Mouse (Mus musculus) T-helper 17 cell (primary cell): ENCODE data around the gene Nmur1.

ENCODE experiments used
- in situ Hi-C, 2 experiments: fragments of 300-600 bp; cut with MboI, MseI; formaldehyde crosslinking; loops; 1 replicate in 1 of 2; 2 replicates in 1 of 2; pipeline ENCODE4 v1.15.1; 2025; ENCODE audit warnings: high pct_unique_total_duplicates in 2 of 2

Gene Nmur1

GRCm38 (mm10) chr1:86415144-86415543 lies 10.9 kb downstream of the Nmur1 start:
- in situ Hi-C loops = loop anchor here in 1 of 2 experiments (25.0 kb wide), 1 partner anchor 622 kb away; no protein-coding TSS in a partner anchor

DNA sequence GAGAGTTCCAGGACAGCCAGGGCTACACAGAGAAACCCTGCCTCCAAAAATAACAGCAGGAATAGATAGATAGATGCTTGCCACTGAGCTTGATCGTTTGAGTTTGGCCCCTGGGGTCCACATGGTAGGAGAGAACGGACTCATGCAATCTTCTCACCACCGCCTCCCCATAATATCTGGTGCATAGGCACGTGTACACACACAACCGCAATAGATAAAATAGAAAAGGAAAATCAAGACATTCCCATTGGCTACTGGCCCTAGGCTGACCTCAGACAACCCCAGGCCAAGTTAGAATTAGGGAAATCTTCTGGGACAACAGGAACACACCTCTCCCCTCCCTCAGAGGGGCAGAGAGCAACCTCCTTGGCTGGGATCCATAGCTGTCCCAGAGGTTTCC lies 11.3 kb downstream of the Nmur1 start:
- in situ Hi-C loops = loop anchor here in 1 of 2 experiments (25.0 kb wide), 1 partner anchor 623 kb away; no protein-coding TSS in a partner anchor

GRCm38 (mm10) chr1:86409476-86409875 lies 16.6 kb downstream of the Nmur1 start:
- in situ Hi-C loops = loop anchor here in 1 of 2 experiments (25.0 kb wide), 1 partner anchor 628 kb away; no protein-coding TSS in a partner anchor

GRCm38 (mm10) chr1:86408515-86408914 lies 17.5 kb downstream of the Nmur1 start:
- in situ Hi-C loops = loop anchor here in 1 of 2 experiments (25.0 kb wide), 1 partner anchor 629 kb away; no protein-coding TSS in a partner anchor

DNA sequence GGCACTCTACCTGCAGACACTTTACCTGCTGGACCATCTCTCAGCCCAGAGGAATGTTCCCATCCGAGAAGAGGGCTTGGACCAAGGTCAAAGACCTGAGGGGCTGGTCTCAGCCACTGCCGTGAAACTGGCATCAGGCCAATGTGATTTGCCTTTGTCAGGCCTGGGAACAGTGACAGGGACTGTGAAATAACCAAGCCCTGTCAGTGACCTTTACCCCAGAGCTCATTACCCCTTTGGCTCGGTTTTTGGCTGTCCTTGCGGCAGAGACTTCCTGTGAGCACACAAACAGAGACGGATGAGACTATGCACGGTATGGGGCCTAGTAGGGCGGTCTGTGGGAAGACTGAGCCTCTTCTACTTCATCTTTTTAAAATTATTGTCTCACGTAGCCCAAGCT lies 19.1 kb downstream of the Nmur1 start:
- in situ Hi-C loops = loop anchor here in 1 of 2 experiments (25.0 kb wide), 1 partner anchor 630 kb away; no protein-coding TSS in a partner anchor

GRCm38 (mm10) chr1:86406313-86406712 lies 19.7 kb downstream of the Nmur1 start:
- in situ Hi-C loops = loop anchor here in 1 of 2 experiments (25.0 kb wide), 1 partner anchor 631 kb away; no protein-coding TSS in a partner anchor

- in situ Hi-C loops = loop anchor here in 1 of 2 experiments (25.0 kb wide), 1 partner anchor 632 kb away; no protein-coding TSS in a partner anchor
Measured at GRCm38 (mm10) chr1:86404834-86405233, 21.2 kb downstream of the Nmur1 start.

- in situ Hi-C loops = loop anchor here in 1 of 2 experiments (25.0 kb wide), 1 partner anchor 637 kb away; no protein-coding TSS in a partner anchor
Measured at GRCm38 (mm10) chr1:86400096-86400754, 25.8 kb downstream of the Nmur1 start.

DNA sequence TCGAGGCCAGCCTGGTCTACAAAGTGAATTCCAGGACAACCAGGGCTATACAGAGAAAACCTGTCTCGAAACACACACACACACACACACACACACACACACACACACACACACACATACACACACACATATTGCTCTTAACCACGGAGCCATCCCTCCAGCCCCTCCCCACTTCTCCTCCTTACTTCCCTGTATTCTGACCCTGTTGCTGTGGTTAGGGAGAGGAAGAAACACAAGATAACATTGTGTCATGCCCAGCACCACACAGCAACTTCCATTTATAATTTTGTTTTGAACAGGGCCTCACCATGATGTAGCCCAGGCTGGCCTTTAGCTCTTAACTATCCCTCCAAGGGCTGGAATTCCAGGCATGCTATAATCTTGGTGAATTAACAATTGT lies 26.7 kb downstream of the Nmur1 start:
- in situ Hi-C loops = no loop called here

- in situ Hi-C loops = no loop called here
Measured at GRCm38 (mm10) chr1:86398222-86398621, 27.8 kb downstream of the Nmur1 start.

GRCm38 (mm10) chr1:86397621-86398020 lies 28.4 kb downstream of the Nmur1 start:
- in situ Hi-C loops = no loop called here

- in situ Hi-C loops = no loop called here
Measured at GRCm38 (mm10) chr1:86395897-86396296, 30.1 kb downstream of the Nmur1 start.

DNA sequence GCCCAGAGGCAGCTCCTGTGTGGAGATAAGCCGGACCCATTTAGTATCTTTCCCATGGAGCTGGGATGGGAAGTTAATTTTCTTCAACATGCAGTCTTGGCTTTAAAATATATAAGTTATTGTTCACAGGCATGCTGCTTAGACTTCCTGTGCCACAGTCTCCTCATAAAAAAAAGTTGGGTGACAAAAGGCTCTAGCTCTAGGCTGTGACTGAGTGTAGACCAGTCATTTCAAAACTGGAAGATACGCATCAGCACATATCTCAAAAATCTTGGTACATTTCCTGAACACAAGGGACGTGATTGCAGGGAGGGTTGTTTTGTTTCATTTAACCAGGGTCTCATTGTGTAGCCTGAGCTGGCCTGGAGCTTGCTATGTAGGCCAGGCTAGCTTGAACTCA lies 31.8 kb downstream of the Nmur1 start:
- in situ Hi-C loops = no loop called here

DNA sequence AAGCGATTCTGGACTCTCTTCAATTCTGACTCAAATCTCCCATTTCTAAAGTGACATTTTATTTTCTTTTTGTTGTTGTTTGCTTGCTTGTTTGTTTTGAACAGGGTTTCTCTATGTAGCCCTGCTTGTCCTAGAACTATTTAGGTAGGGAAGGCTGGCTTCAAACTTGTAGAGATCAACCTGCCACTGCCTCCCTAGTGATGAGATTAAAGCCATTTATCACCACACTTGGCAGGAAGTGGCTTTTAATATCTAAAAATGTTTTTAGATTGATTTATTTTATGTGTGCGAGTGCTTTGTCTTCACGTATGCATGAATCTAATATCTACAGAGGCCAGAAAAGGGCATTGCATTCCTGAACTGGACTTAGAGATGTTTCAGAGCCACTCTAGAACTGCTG lies 32.8 kb downstream of the Nmur1 start:
- in situ Hi-C loops = no loop called here

- in situ Hi-C loops = no loop called here
Measured at GRCm38 (mm10) chr1:86391425-86391824, 34.6 kb downstream of the Nmur1 start.

DNA sequence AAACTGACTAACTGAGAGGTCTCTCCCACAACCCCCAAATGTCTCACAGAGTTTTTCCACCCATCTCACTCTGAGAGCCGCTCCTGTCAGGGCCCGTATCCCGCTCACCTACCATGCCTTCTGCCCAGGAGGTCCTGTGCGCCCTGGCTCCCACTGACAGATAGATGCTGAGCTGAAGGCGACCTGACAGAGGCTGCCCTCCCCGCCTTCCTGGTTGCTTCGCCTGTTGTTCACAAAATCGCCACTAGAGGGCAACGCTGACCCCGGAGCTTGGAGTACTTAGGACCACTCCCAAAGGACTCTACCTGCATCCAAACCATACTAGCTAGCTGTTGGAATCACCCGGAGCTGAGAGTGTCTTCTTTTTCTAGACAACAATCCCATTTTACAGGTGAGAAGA lies 36.8 kb downstream of the Nmur1 start:
- in situ Hi-C loops = no loop called here

DNA sequence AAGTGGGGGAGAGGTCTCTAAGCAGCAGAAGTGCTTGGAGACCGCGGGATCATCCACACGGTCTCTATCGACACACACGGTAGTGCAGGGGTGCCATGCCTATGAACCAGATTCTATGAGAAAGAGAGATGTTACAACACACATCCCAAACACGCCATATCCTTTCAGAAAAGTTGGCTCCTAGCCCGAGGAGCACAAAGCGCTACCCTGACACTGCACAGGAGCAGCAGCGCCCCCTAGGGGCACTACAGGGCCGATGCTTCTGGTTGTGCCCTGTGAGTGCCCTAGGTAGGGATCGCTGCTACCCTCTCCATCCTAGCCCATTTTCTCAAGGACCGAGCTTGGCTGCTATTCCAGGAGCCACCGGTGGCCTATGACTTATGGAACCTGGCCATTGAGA lies 45.0 kb downstream of the Nmur1 start:
- in situ Hi-C loops = no loop called here

- in situ Hi-C loops = no loop called here
Measured at GRCm38 (mm10) chr1:86379161-86379569, 46.9 kb downstream of the Nmur1 start.

GRCm38 (mm10) chr1:86378662-86379061 lies 47.4 kb downstream of the Nmur1 start:
- in situ Hi-C loops = no loop called here

DNA sequence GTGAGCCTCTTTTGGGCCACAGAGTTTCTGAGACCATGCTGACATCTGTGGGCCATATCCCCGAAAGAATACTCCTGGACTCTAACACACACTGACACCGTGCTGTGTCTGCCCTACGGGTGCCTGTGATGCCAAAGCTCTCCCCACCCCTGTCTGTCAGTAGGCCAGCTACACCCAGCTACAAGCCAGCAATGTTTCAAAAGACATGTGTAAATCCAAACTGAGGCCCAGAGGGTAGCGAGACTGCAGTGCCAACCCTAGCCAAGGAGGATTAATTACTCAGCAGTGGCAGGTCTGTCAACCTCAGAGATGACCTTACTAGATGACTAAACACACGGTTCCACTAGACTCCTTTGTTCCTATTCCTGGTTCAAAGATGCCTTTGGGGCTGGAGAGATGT lies 49.7 kb downstream of the Nmur1 start:
- in situ Hi-C loops = no loop called here

DNA sequence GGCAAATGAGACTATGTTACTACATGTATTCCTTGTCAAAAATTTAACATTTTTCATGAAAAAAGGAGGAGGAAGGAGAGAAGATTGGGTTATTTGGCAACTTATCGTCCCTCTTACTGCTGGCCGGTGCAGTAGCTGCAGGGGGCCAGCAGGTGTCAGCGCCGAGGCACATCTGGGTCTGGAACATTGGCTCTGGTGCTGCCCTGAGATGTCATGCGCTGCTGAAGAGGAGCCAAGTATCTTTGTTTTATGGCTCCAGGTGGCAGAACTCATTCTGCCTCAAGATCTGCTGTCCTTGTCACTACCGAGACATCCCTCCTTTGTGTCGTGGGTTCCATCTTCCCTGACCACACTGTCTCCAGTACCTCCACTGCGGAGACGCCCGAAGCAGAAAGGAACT lies 54.0 kb downstream of the Nmur1 start:
- in situ Hi-C loops = no loop called here

DNA sequence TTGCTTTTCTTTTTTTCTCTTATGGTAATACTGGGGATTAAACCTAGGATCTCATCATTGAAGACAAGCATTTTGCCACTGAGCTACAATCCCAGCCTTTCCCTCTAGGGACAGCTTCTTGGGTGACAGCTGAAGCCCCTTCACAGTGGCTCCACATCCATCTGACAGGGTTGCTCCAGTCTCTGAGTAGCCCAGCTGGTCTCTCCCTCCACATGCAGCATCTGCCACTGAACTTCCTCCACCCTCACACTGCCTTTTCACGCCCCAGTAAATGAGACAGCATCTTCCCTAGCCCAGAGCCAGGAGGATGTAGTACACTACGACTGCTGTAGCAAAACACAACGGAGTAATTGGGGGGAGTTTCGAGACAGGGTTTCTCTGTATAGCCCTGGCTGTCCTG lies 57.9 kb downstream of the Nmur1 start:
- in situ Hi-C loops = loop anchor here in 1 of 2 experiments (5.0 kb wide), 1 partner anchor 59 kb away; the partner anchor contains the start of genes Nmur1 and Tex44

GRCm38 (mm10) chr1:86363671-86364070 lies 62.4 kb downstream of the Nmur1 start:
- in situ Hi-C loops = no loop called here
